Mouse (Mus musculus): ENCODE data around the gene Spop.

- TF ChIP-seq CTCF (IDR thresholded peaks at IDR 0.05) (no peak), POLR2A (IDR thresholded peaks at IDR 0.05; ENCODE audit: insufficient read depth, low read depth, low read length) (no peak)
Observed at GRCm38 (mm10) chr11:95494374-95494773, 80.5 kb downstream of the Spop start.

Data from heart, adult 2 months (tissue).